Mouse (Mus musculus) limb, embryonic 12.5 days (tissue): Measurements from ENCODE around the gene Gm20458. TPM values are rescaled to one million over a fixed set of nuclear protein-coding genes. Genes with fewer than 3 reads are reported as not detected.
A peak's percentile ranks its signal among the peaks of the same experiment; 100 is the strongest.

Source experiments
- ATAC-seq: fragments of 200-750 bp; cut with Nextera tagmentation; 2 replicates; pipeline ENCODE4 v1.8.0; 2017; ENCODE audit warnings: low read depth, moderate TSS enrichment; ENCODE audit not compliant: insufficient number of reproducible peaks, insufficient read depth, low FRiP score, low TSS enrichment
- H3K27ac ChIP-seq: fragments of 300-500 bp; sonication (generic); 2 replicates; pipeline ENCODE4 v1.5.1; 2016; ENCODE audit warnings: mild to moderate bottlenecking, moderate library complexity
- H3K27me3 ChIP-seq: fragments of 300-500 bp; sonication (generic); 2 replicates; pipeline ENCODE4 v1.6.1; 2016; ENCODE audit warnings: mild to moderate bottlenecking, moderate library complexity
- H3K36me3 ChIP-seq: fragments of 300-500 bp; sonication (generic); 2 replicates; pipeline ENCODE4 v1.6.1; 2016; ENCODE audit warnings: mild to moderate bottlenecking, moderate library complexity
- H3K4me1 ChIP-seq: fragments of 300-500 bp; sonication (generic); replicated peaks from 2 replicates; pipeline ENCODE4 v1.6.1; 2016
- H3K4me2 ChIP-seq: fragments of 300-500 bp; sonication (generic); 2 replicates; pipeline ENCODE4 v1.6.1; 2016; ENCODE audit warnings: mild to moderate bottlenecking, moderate library complexity
- H3K4me3 ChIP-seq: fragments of 300-500 bp; sonication (generic); replicated peaks from 2 replicates; pipeline ENCODE4 v1.5.1; 2016; ENCODE audit warnings: mild to moderate bottlenecking
- H3K9ac ChIP-seq: fragments of 300-500 bp; sonication (generic); replicated peaks from 2 replicates; pipeline ENCODE4 v1.6.1; 2016; ENCODE audit warnings: mild to moderate bottlenecking, moderate library complexity
- H3K9me3 ChIP-seq: fragments of 300-500 bp; sonication (generic); 2 replicates; pipeline ENCODE4 v1.6.1; 2016; ENCODE audit warnings: mild to moderate bottlenecking, moderate library complexity
- WGBS: fragments of 180-500 bp; shearing (Covaris S2); methylation state at CpG from one replicate; pipeline ENCODE4 v1.1.7; 2016; 5-methylcytosine and 5-hydroxymethylcytosine counted together
- polyA plus RNA-seq: library from polyadenylated mRNA; unstranded; fragments of >200 nt; fragmentation: Nextera tagmentation; extraction: Ambion mirVana; gene quantifications from 2 replicates; pipeline ENCODE4 v1.2.1, GENCODE M21; 2016

Gm20458 gene
- polyA plus RNA-seq, 1 experiment from 2014 or later = 2.3 TPM

DNA sequence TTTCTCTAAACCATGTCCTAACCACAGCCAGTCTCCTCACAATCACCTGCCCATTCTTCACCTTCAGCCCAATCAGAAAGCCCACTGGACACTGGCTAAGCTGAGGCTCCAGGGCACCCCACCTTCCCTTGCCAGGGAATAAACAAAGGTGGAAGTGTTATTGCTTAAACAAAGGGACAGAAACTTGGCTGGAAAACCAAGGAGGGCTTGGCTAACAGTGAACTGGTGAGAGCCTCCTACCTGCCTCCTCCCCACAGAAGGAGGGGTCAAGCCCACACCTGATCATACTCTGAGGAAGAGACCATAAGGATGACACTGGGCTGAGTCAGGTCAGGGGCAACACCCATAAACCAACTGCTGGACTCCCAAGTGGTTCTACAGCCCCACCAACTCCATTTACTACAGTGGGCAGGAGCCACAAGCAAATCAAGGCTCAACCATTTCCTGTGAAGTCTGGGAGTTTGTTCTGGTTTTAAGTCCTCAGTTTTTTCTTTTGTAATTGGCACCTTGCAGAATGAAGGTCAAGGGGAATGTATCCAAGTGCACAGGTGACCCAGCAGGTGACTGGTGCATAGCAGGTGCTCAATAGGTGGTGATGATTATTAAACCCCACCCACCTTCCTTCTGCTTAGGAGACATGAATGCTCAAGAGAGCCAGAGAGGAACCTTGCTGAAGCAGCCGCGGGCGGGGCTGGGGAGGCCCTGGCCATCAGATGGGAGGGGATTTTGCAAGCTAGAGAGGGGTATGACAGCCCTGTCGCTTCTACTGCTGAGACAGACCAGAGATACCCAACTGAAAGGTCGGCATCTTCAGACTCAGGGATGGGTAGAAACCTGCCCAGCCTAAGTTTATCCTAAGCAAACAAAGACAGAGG is 25.3 kb upstream of the Gm20458 start:
- H3K4me1 ChIP-seq = peaks cover 88% of the 10 kb centered on the region
- H3K4me3 ChIP-seq = no peak overlapping the region
- H3K9me3 ChIP-seq = no peaks in the 10 kb centered on the region
- H3K4me2 ChIP-seq = no peak overlapping the region
- 0 out of 2 replicates have a peak overlapping the region, but pooled peaks have one; percentile 53 for H3K27ac ChIP-seq
- H3K36me3 ChIP-seq = no peaks in the 10 kb centered on the region
- no peak overlapping the region for H3K9ac ChIP-seq
- WGBS = 31% methylated on average over 5 of the region's 5 CpGs
- peaks cover 9% of the 10 kb centered on the region; the same call in 1 of the 2 replicates for H3K27me3 ChIP-seq
- no peak for ATAC-seq

- Histone ChIP-seq H3K4me3 (no peak overlapping the region), H3K9me3 (no peaks in the 10 kb centered on the region), H3K4me2 (peak overlapping the region; percentile 3), H3K36me3 (no peaks in the 10 kb centered on the region), H3K4me1 (peaks cover 88% of the 10 kb centered on the region), H3K27me3 (peaks cover 15% of the 10 kb centered on the region), H3K9ac (peak overlapping the region; percentile 34; the same call in 1 of the 2 replicates), H3K27ac (peak overlapping the region; percentile 69; the same call in 1 of the 2 replicates)
- no peak for ATAC-seq
- WGBS = 15% methylated on average over 8 of the region's 8 CpGs
Measured at GRCm38 (mm10) chr2:164436215-164436913, 24.4 kb upstream of the Gm20458 start.

GRCm38 (mm10) chr2:164436961-164437360 is 23.8 kb upstream of the Gm20458 start:
- H3K4me1 ChIP-seq = peaks cover 88% of the 10 kb centered on the region
- ATAC-seq = no peak
- no peak overlapping the region for H3K4me3 ChIP-seq
- H3K27ac ChIP-seq = peak overlapping the region; percentile 69; the same call in 1 of the 2 replicates
- no peaks in the 10 kb centered on the region for H3K36me3 ChIP-seq
- 0 out of 2 replicates have a peak overlapping the region, but pooled peaks have one; percentile 3 for H3K4me2 ChIP-seq
- WGBS = 46% methylated on average over 3 of the region's 3 CpGs
- peaks cover 16% of the 10 kb centered on the region for H3K27me3 ChIP-seq
- H3K9me3 ChIP-seq = no peaks in the 10 kb centered on the region
- peak overlapping the region; percentile 34; the same call in 1 of the 2 replicates for H3K9ac ChIP-seq

DNA sequence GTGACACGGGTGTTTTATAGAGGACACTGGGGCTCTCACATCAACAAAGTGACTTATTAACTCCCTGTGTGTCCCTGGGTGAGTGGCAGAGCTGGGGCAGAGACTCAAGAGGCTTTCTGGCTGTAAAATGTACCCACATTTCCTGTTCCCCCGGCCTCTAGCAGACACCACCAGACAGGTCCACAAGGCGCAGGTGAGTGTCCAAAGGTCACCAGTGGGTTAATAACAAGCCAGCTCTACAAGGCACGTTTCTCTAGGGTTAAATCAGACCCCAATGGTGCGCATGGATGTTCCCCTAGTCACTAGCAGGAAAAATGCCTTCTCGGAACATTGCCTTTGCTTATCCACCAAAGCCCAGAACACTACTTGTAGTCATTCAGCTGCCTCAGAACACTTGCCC is 23.1 kb upstream of the Gm20458 start:
- Histone ChIP-seq H3K27me3 (peaks cover 14% of the 10 kb centered on the region), H3K4me2 (no peak overlapping the region), H3K4me1 (peaks cover 85% of the 10 kb centered on the region), H3K9ac (no peak overlapping the region), H3K27ac (no peak overlapping the region), H3K9me3 (no peaks in the 10 kb centered on the region), H3K36me3 (no peaks in the 10 kb centered on the region), H3K4me3 (no peak overlapping the region)
- ATAC-seq = no peak
- WGBS = 40% methylated on average over 6 of the region's 6 CpGs

GRCm38 (mm10) chr2:164438257-164438656 is 22.5 kb upstream of the Gm20458 start:
- Histone ChIP-seq H3K4me1 (peaks cover 81% of the 10 kb centered on the region), H3K4me3 (no peak overlapping the region), H3K27me3 (peaks cover 14% of the 10 kb centered on the region), H3K4me2 (no peak overlapping the region), H3K9ac (no peak overlapping the region), H3K36me3 (no peaks in the 10 kb centered on the region), H3K27ac (no peak overlapping the region), H3K9me3 (no peaks in the 10 kb centered on the region)
- no peak for ATAC-seq
- WGBS = 43% methylated on average over 8 of the region's 8 CpGs

- Histone ChIP-seq H3K4me3 (no peak overlapping the region), H3K4me1 (peaks cover 81% of the 10 kb centered on the region), H3K4me2 (no peak overlapping the region), H3K9me3 (no peaks in the 10 kb centered on the region), H3K36me3 (no peaks in the 10 kb centered on the region), H3K27ac (no peak overlapping the region), H3K9ac (no peak overlapping the region), H3K27me3 (peaks cover 17% of the 10 kb centered on the region)
- 66% methylated on average over 3 of the region's 3 CpGs for WGBS
- no peak for ATAC-seq
Measured at GRCm38 (mm10) chr2:164439001-164439421, 21.8 kb upstream of the Gm20458 start.

- WGBS = 63% methylated on average over 5 of the region's 5 CpGs
- Histone ChIP-seq H3K36me3 (no peaks in the 10 kb centered on the region), H3K27ac (no peak overlapping the region), H3K27me3 (peaks cover 17% of the 10 kb centered on the region), H3K4me2 (0 out of 2 replicates have a peak overlapping the region, but pooled peaks have one; percentile 87), H3K4me1 (peaks cover 68% of the 10 kb centered on the region), H3K9me3 (no peaks in the 10 kb centered on the region), H3K9ac (0 out of 2 replicates have a peak overlapping the region, but pooled peaks have one; percentile 14), H3K4me3 (no peak overlapping the region)
- ATAC-seq = no peak
Measured at GRCm38 (mm10) chr2:164440314-164440713, 20.5 kb upstream of the Gm20458 start.

GRCm38 (mm10) chr2:164441155-164441554 is 19.6 kb upstream of the Gm20458 start:
- ATAC-seq = no peak
- H3K9me3 ChIP-seq = no peaks in the 10 kb centered on the region
- H3K27ac ChIP-seq = no peak overlapping the region
- peak overlapping the region; percentile 87 for H3K4me2 ChIP-seq
- 28% methylated on average over 8 of the region's 8 CpGs for WGBS
- H3K4me1 ChIP-seq = peaks cover 59% of the 10 kb centered on the region
- H3K4me3 ChIP-seq = no peak overlapping the region
- no peaks in the 10 kb centered on the region for H3K36me3 ChIP-seq
- 0 out of 2 replicates have a peak overlapping the region, but pooled peaks have one; percentile 18 for H3K9ac ChIP-seq
- H3K27me3 ChIP-seq = peaks cover 17% of the 10 kb centered on the region

DNA sequence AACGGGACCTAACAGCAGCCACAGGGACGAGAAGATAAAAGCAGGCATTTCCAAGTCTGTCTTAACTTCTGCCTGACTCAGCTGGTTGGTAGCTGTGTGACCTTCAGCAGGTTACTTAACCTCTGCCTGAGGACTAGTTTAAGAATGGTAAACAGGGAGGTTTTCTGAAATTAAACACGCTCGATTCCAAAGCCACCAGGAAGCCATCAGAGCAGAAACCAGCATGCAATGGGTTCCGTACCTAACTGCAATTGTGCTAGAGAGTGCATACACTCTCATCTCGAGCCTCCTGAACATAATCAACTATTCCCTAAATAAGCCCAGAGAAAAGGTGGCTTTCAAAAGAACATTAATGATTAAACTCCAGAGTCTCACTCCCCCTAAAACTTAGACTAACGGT is 19.0 kb upstream of the Gm20458 start:
- peaks cover 17% of the 10 kb centered on the region for H3K27me3 ChIP-seq
- H3K9ac ChIP-seq = peak overlapping the region; percentile 77
- H3K9me3 ChIP-seq = no peaks in the 10 kb centered on the region
- WGBS = 27% methylated on average over 7 of the region's 7 CpGs
- H3K4me2 ChIP-seq = peak overlapping the region; percentile 87
- H3K4me3 ChIP-seq = peak overlapping the region; percentile 64
- no peaks in the 10 kb centered on the region for H3K36me3 ChIP-seq
- ATAC-seq = no peak
- H3K4me1 ChIP-seq = peaks cover 54% of the 10 kb centered on the region
- H3K27ac ChIP-seq = no peak overlapping the region

DNA sequence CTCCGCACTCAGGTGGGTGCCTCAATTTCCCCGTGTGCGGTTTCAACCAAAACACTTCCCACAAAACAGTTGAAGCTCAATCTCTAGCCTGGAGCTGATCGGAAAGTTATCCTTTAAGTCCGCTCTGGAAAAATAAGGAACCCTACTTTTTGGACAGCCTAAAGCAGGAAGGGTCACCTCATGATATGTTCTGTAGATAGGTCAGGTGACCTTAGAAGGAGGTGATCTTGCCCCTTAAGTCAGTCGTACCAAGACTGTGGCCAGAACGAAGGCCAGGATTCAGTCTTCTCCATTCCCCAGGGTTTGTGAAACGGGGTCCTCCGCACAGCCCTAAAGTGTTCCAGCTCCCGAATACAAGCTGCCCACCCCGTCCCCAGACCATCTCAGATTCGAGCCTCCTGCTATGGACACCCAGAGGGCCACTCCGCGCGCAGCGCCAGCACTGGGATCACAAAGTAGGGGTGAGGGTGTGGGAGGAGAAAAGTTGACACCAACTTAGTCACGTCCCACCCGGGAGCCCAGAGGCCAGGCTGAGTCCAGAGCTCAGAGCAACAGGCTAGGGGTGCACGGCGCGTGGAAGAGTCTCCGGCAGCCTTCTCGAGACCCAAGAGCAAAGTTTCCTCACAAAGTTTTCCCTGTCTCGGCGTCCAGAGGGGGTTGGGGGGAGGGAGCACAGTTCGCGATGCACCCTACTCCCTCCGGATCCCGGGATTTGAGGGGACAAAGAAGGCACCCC is 18.3 kb upstream of the Gm20458 start:
- Histone ChIP-seq H3K9me3 (no peaks in the 10 kb centered on the region), H3K4me2 (peak overlapping the region; percentile 87), H3K4me1 (peaks cover 46% of the 10 kb centered on the region), H3K27ac (peak overlapping the region; percentile 45; the same call in 1 of the 2 replicates), H3K4me3 (peak overlapping the region; percentile 64), H3K36me3 (no peaks in the 10 kb centered on the region), H3K9ac (peak overlapping the region; percentile 77), H3K27me3 (peaks cover 17% of the 10 kb centered on the region)
- ATAC-seq = peak; percentile 52
- WGBS = 2% methylated on average over 29 of the region's 29 CpGs
